Mouse (Mus musculus) kidney, postnatal 4 days (tissue): ENCODE measurements at regions not wholly inside any gene's neighbourhood (a gene's known extent, or its start where the extent isn't known, plus 50 kb on each side); places are given as distances from the start of the nearest gene placed in this dataset.

Experiments used
- DNase-seq, 2 experiments: peaks; one replicate each; pipeline ENCODE4 v3.0.0; 2021; ENCODE audit warnings: mixed read lengths in 2 of 2

DNA sequence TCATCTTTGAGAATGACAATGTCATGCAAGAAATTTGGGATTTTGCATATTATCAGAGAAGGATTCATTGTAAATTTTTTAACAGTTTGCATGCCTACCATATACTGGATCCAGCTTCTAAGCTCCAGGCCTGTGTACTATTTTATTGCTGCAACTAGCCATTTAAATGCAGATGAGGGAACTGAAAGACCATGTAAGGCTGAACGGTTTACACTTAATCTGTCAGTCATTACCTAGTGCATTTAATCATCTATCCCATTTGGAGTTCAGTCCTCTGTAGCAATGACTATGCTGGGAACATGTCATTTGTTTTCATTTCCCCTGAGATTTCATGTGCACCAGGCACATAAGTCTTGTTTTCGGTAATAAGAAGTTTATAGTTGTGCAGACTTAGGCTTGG, 631.8 kb upstream of the Gm21961 start:
- DNase-seq = no peak

DNA sequence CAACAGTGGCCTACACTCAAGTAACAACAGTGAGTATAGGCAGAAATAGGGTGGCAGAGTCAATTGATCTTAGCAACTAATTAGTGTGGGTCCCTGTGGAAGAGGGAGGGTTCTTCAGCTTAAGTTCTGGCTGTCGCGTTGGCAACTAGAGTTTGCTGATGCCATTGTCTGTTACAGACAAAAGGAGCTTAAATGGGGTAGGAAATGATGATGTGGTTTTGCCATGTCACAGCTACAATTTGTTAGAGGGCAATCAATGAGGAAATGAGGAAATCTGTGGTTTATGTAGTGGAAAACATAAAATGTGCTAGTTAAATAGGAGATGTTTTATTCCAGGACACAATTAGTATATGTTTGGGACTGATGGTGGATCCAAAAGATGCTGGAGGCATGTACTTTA, 624.8 kb upstream of the Gm21961 start:
- DNase-seq = no peak

DNA sequence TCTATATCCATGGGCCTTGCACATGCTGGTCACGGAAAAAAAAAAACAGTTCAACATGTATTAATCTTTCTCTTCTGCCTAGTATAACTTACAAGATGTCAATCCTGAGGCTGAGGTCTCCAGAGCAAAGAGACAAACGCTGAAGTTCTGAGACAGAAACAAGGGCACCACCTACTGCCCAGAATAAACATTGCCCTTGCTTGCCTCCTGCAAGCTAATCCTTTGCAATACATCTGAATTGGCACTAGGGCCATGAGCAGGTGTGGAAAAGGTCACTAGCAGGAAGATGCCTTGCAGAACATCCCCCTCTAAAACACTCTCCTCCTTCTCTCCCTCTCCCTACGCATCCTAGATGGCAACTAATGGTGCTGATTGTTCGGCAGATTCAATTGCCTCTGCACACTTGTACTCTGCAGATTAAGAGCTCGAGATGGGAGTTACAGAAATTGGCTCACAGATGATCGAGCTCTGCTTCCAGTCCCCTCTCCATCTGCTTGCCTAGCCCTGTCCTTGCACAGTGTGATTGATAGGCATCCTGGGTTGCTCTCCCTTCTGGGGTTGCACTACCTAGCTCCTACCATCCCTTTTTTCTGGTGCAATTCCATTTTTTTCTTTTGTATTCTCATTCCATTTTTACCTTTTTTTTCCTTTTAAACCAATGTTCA, 622.9 kb upstream of the Gm21961 start:
- peak; percentile 68 to 75 for DNase-seq

DNA sequence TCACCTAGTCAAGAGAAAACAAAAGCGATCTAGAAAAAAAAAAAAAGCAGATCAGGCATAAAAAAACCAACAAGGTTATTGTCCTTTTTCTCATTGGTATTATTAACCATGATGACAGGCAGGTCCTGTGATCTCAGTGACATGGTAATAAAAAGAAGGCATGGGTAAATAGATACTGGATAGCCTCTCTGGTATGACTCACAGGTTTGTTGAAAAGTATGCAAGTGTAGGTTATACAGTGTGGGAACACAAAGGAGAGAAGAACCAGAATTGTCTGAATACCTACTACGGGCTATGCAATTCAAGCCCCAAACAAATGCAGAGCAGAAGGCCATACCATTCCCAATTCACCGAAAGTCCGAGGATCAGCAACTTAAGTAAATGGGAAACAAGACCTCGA, 617.7 kb upstream of the Gm21961 start:
- DNase-seq = no peak

DNA sequence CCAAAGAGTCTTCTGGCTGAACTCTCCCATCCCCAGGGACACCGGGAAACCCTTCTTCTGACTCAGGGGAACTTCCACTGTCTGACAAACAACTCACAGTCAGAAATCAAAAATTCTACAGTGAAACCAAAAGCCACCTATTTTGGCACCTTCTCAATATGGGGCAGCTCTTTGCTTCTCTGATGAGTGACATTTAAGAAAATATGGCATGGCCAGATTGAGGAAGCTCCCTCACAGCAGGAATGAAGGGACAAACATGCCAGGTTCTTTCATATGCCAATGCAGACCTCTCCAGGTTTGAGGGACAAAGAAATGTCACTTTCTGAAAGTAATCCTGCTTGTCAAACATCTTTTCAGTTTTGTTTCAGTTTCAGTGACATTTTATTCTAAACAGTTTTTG, 615.8 kb upstream of the Gm21961 start:
- no peak for DNase-seq

DNA sequence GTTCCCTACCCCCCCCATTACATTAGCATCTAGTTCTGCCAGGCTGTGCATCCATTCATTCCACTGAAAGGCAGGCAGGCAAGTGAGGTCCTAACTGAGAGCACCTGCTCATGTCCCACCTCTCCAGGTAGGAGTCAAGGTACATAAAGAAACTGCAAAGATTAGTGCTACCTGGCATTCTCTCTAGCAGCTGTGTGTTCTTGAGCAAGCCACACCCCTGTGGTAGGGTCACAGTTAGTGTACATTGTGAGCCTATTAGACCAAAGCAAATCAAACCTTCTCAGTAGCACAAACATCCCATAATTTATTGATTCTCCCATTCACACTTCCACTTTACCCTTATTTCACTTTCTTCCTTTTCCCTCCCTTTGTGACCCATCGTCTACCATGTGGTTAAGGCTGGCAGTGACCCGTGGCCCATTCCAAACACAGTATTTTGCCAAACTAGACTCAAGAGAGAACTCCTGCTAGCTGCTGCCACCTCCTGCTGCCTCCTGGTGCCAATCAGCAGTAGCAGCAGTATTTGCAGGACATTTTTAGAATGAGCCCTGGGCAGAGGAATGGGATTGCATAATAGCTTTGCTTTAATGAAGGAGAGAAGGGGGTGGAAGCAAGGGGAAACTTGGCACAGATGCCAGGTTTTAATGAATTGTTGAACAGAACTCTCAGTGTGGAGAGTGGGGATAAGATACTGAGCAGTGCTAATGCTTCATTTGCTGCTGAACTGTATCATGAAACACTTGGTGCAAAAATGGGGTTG, 578.2 kb upstream of the Gm21961 start:
- peak in 1 of 2 experiments; percentile 2 for DNase-seq

DNA sequence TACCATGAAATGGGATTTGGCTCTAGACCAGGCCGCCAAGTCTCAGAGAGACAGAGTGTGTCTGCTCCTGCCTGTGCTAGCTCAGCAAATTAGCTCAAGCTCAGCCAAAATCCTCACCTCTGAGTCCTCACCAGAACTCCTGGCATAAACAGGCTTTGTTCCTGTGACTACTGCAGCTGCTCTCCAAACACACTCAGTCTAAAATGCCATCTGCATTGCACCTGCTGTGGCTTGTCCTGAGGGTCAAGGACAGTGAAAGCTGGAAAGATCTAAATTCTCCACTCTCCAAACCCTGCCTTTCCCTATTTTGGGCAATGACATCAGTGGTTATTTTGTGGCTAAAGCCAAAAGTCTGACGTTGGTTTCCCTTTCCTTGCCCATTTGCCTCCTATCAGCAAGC, 570.9 kb upstream of the Gm21961 start:
- no peak for DNase-seq

DNA sequence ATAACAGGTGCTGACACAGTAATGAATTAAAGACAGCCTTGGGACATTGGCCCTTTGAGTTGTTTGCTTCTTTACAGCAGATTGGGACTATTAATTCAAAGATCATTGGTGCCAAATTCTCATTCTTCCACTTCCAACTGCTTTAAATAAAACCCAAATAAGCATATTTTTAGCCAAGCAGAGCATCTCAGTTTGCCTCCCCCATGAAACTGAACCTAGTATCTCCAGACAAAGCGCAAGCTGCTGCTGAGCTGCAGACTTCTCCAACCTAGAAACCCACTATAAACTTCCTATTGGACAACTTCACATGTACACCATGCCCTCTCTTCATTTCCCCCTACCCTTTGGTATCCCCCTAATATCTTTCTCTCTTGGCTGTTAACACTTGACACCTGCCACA, 564.6 kb upstream of the Gm21961 start:
- DNase-seq = no peak

DNA sequence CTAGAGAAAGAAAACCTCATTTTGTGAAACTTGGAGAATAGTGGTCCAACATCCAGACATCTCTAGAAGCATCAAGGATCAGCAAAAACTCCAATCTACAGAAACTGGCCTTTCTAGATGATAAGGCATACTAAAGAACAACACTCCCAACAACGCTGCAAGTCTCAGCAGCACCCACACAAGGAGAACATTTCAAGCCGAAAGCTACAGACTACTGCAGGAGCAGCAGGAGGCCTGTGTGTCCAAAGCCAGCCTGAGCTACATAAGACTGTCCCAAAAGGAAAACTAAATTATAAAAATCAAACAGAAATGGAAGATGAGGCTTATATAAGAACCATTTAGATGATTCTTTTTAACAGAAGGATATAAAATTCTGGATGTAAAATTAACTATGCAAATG, 553.2 kb upstream of the Gm21961 start:
- no peak for DNase-seq

DNA sequence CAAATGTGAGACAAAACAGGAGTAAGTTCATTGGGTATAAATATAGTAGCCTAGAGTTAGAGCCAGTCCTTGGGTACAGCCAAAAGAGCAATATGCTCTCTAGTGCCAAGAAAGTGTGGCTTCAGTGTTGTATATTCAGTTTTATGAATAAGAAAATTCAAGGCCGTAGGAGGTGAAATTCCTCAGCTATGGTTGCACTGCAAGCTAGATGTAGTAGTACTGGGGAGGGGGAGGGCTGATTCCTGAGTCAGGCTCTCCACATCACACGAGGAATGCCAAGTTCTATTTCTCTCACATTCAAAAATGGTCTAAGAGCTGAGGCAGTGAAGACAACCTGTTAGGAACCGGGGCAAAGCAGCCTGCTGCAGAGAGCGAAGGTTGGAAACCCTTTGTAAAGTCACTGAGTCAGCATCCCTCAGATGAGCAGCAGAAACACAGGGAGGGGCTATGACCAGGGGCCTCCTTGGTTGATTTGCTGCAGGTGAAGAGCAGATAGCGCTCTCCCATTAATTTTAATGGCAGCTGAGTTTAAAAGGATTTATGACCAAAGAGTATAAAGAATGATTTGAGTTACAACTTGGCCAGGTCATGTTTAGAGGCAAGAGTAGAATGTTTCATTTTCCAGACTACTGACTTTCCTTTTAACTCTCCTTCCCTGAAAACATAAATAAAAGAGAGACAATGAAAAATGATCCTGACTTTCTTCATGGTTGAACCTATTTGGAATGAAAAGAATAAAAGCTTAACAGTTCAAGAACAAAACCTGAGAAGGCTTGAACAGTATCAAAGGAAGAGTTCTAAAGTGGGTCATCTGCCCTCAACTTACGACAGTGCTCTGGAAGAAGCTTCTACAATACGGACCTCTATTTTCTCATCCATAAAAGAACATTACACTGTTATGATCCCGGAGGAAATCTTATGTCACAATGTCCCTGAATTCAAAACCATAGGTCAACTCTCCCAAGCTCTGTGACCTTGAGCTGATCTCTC, 543.4 kb upstream of the Gm21961 start:
- peak in 1 of 2 experiments; percentile 2 for DNase-seq

DNA sequence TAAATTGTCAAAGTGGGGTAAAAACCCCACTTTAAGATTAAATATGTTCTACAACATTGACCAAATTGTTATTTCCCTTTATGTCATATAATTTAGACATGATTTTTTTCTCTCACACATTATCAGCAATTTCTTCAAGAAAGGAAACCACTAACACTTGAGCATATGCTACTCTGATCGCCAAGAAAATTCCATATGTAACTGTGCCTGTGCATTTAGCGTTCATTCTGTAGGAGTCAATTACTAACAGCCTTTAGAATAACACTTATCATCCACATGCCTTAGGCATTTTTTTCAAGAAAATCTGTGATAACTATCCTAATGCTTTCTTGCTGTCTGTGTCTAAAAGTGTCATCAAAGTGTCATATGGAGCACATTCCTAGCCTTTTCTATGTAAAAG, 534.3 kb upstream of the Gm21961 start:
- no peak for DNase-seq

DNA sequence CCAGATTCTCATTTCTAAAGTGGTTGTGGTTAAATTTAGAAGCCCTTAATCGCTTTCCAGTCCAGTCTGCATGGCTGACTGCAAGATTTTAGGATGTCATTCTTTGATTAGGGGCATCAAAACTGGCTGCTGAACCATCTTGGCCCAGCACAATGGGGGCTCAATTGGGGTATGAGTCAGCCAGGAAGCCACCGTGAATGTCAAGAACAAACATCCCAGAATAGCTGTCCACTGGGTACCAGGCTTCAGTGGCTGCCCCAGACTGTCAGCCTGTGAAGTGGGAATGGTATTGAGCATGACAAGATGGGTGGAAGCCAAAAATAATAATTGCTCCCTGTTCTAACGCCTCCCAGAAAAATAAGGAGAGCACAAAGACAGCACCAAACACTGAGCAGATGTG, 520.9 kb upstream of the Gm21961 start:
- no peak for DNase-seq

DNA sequence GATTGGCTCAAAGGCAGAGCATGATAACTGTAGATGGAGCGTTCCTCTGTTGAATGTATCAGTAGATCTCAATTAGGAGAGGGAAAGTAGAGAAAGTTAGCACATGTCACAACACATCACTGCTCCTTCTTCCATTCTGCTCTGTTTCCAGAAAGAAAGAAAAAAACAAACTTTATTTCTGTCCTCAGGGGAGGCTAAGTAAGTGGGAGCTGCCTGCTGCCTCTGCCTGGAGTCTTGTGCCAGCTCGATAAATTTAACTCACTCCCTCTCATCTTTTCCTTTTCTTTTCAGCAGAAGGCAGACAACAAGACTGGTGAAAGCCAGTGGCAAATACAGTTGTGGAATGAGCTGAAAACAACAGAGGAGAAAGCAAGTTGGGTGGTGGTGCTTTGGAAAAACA, 517.5 kb upstream of the Gm21961 start:
- no peak for DNase-seq

DNA sequence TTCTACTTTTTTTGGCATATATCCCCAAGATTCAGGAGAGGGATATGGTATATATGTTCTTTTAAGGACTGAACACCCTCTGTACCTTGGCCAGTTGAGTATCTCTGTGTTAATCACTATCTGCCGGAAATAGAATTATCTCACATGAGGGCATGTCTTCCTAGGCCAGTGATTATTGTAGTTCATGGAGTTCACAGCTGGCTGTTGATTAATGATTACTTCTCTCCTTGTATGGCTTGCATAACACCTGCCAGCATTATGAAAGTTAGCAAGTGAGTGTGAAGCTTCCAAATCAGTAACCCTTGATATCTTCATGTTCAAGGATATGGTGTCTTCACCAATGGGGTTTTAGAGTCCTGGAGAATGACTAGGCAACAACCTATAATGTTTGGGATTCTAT, 488.0 kb upstream of the Gm21961 start:
- DNase-seq = no peak

DNA sequence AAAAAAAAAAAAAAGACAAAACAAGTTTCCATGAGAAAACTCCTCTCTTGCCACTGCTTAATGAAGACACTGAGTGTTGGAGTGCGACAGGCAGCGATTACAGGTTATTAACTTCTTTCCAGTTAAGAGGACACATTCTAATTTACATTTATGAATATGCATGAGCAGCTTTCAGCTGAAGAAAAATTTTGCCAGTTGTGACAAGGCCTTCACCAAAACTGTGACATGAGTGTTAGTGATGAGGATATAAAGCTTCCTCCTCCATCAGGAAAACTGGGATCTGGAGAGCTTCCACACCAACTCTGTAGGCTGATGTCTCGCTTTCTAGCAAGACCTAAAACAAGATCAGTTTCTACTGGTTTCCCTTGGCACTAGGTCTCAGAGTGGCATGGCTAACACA, 464.2 kb upstream of the Gm21961 start:
- no peak for DNase-seq

DNA sequence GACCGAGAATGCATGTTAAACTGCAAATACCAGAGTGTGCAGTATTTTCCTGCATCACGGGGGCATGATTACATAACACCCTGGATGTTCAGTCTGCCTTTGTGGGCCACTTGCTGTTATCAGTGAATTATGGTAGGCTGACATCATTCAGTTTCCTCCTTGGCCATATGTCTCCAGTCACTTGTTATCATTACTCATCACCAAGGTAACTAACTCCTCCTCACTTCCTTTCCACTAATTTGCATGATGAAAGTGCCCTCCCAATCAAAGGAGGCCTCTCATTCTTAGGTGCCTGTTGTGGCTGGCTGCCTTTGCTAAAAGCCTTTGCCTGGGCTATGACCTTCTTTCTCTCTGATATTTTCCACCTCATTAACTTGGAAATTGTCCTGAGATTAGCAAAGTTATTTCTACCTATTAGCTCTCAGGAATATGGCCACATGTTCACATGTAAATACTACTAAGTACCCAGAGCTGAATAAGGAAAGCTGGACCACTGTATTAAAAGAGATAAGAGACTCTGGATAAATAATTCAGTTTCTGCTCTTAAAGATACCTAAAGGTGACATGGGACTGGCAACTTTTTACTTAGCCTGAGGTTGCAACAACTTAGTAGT, 440.6 kb upstream of the Gm21961 start:
- peak in 1 of 2 experiments; percentile 4 for DNase-seq

DNA sequence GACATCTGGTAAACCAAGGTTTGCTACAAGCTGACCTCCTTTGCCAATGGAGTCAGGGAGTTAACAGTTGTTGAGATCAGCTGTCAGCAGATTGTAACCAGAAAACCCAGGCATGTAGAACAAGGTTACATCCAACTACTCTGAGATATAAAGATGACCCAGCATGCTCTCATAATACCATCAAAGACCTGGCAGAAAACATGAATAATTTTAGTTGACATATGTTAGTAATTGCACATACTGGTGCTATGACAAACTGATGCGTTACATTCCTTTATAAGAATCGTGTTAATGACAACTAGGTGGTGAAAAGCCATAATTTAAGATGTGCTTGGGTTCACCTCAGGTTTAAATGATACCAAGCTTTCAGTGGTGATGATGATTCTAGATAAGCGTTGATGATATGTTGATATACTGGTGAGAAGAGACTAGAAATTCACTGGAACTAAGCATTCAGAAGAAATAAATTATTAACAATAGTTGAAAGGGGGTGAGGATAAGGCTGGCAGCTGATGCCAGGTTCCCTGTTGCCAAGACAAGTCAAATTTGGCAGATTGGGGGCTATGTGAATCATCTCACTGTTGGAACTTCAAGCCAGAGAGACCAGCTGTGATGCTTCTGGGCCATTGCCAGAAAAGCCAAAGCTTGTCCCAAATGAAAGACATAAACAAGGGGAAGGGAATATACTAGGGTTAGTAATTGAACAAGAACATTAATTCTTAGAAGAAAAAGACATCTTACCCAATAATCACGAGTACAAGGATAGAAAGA, 437.7 kb upstream of the Gm21961 start:
- peak; percentile 6 to 10 for DNase-seq

DNA sequence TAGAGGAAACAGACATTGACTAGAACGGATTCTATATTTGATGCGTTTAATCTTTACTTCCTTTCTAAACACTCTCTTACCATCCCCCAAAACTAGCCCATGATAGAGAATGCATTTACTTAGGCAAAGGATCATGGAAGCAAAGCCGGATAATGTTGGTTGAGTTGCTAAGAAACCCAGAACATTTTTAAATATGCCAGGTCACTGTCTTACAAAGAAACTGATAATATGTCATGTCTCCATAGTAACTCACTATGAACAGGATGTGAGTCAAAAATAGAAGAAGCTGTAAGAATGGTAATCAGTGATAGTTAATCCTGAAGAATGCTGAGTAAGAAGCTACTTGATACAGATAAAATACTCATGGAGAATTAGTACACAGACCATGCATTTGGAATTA, 405.0 kb upstream of the Gm21961 start:
- DNase-seq = no peak
